Mouse (Mus musculus) kidney, adult 11 months (tissue): ENCODE data around the gene Tgm1.

Source experiments
- DNase-seq: peaks from one replicate; pipeline ENCODE4 v3.0.0; 2022

Tgm1 gene

GRCm38 (mm10) chr14:55713729-55714122 lies at the start of gene Tgm1:
TSS of gene Tgm1 (minus strand) at chr14:55713926.
- DNase-seq = no peak

GRCm38 (mm10) chr14:55763166-55763565 lies 49.4 kb upstream of the Tgm1 start:
- DNase-seq = no peak

GRCm38 (mm10) chr14:55762001-55762821 lies 48.5 kb upstream of the Tgm1 start:
- no peak for DNase-seq

GRCm38 (mm10) chr14:55761163-55761562 lies 47.4 kb upstream of the Tgm1 start, which contains the start of gene Ltb4r2:
TSS of gene Ltb4r2 (plus strand) at chr14:55761428.
- no peak for DNase-seq

- DNase-seq = peak; percentile 89
Observed at GRCm38 (mm10) chr14:55760156-55760555, 46.4 kb upstream of the Tgm1 start.

- DNase-seq = peak; percentile 89
Observed at GRCm38 (mm10) chr14:55758363-55758784, 44.6 kb upstream of the Tgm1 start, which contains the start of gene Cideb. TSS of gene Cideb (minus strand) at chr14:55758458.

- no peak for DNase-seq
Observed at GRCm38 (mm10) chr14:55757566-55757965, 43.8 kb upstream of the Tgm1 start.

- no peak for DNase-seq
Observed at GRCm38 (mm10) chr14:55747051-55747847, 33.5 kb upstream of the Tgm1 start.

GRCm38 (mm10) chr14:55745861-55746237 lies 32.1 kb upstream of the Tgm1 start:
- DNase-seq = no peak

GRCm38 (mm10) chr14:55745180-55745860 lies 31.6 kb upstream of the Tgm1 start, which contains the start of the genes Dhrs1 and Nop9:
TSS of gene Dhrs1 (minus strand) at chr14:55745690.
TSS of gene Nop9 (plus strand) at chr14:55745693.
- peak; percentile 85 for DNase-seq

GRCm38 (mm10) chr14:55743711-55744110 lies 30.0 kb upstream of the Tgm1 start:
- DNase-seq = peak; percentile 82

GRCm38 (mm10) chr14:55737086-55737687 lies 23.5 kb upstream of the Tgm1 start:
- DNase-seq = peak; percentile 78

GRCm38 (mm10) chr14:55735758-55736157 lies 22.0 kb upstream of the Tgm1 start:
- no peak for DNase-seq

GRCm38 (mm10) chr14:55735334-55735733 lies 21.6 kb upstream of the Tgm1 start:
- DNase-seq = no peak

GRCm38 (mm10) chr14:55734869-55735268 lies 21.1 kb upstream of the Tgm1 start:
- DNase-seq = no peak

- no peak for DNase-seq
Observed at GRCm38 (mm10) chr14:55733889-55734288, 20.2 kb upstream of the Tgm1 start.

GRCm38 (mm10) chr14:55730531-55731032 lies 16.9 kb upstream of the Tgm1 start:
- no peak for DNase-seq

- no peak for DNase-seq
Observed at GRCm38 (mm10) chr14:55730116-55730515, 16.4 kb upstream of the Tgm1 start.

- DNase-seq = no peak
Observed at GRCm38 (mm10) chr14:55727889-55728685, 14.4 kb upstream of the Tgm1 start.

- DNase-seq = no peak
Observed at GRCm38 (mm10) chr14:55726261-55726660, 12.5 kb upstream of the Tgm1 start.

GRCm38 (mm10) chr14:55724411-55724871 lies 10.7 kb upstream of the Tgm1 start:
- peak; percentile 42 for DNase-seq
